Mouse (Mus musculus): ENCODE measurements around the gene 1810046K07Rik. TPM values are rescaled to one million over a fixed set of nuclear protein-coding genes. Genes with fewer than 3 reads are reported as not detected.

Gene 1810046K07Rik
- polyA plus RNA-seq (2014; fragmentation: Nextera tagmentation; extraction: Ambion mirVana) = 0.64 and 1.00 TPM in 2 replicates

- Histone ChIP-seq H3K4me2 (replicated peaks; ENCODE audit: low read depth, low read length) (no peak within 1 kb of the TSS), H3K36me3 (ENCODE audit: control insufficient read depth, insufficient read depth, low read length) (no peaks in the 10 kb centered on the region), H3K27ac (ENCODE audit: low read length) (no peak within 1 kb of the TSS), H3K27me3 (ENCODE audit: control insufficient read depth, insufficient read depth, low read length) (no peaks in the 10 kb centered on the region), H3K4me3 (ENCODE audit: low read depth, low read length) (no peak within 1 kb of the TSS), H3K4me1 (ENCODE audit: control insufficient read depth, insufficient read depth, low read length) (no peaks in the 10 kb centered on the region), H3K9me3 (ENCODE audit: control insufficient read depth, low read depth, low read length) (no peaks in the 10 kb centered on the region), H3K9ac (replicated peaks; ENCODE audit: low read depth, low read length) (no peak within 1 kb of the TSS)
- ATAC-seq (ENCODE audit: insufficient number of reproducible peaks, insufficient read depth, low FRiP score, low read depth) = no peak
- WGBS = 79% methylated on average over 3 of the region's 3 CpGs
Observed at GRCm38 (mm10) chr9:51328731-51329130, at the start of gene 1810046K07Rik. Gene 1810046K07Rik (minus strand): TSS chr9:51328917.

GRCm38 (mm10) chr9:51369560-51369959 is 40.8 kb upstream of the 1810046K07Rik start:
- Histone ChIP-seq H3K9ac (replicated peaks; ENCODE audit: low read depth, low read length) (no peak overlapping the region), H3K9me3 (ENCODE audit: control insufficient read depth, low read depth, low read length) (no peaks in the 10 kb centered on the region), H3K36me3 (ENCODE audit: control insufficient read depth, insufficient read depth, low read length) (no peaks in the 10 kb centered on the region), H3K4me1 (ENCODE audit: control insufficient read depth, insufficient read depth, low read length) (no peaks in the 10 kb centered on the region), H3K27me3 (ENCODE audit: control insufficient read depth, insufficient read depth, low read length) (no peaks in the 10 kb centered on the region), H3K4me2 (replicated peaks; ENCODE audit: low read depth, low read length) (no peak overlapping the region), H3K4me3 (ENCODE audit: low read depth, low read length) (no peak overlapping the region), H3K27ac (ENCODE audit: low read length) (no peak overlapping the region)
- 64% methylated on average over 3 of the region's 3 CpGs for WGBS
- ATAC-seq (ENCODE audit: insufficient number of reproducible peaks, insufficient read depth, low FRiP score, low read depth) = no peak

GRCm38 (mm10) chr9:51367124-51367523 is 38.4 kb upstream of the 1810046K07Rik start:
- Histone ChIP-seq H3K4me2 (replicated peaks; ENCODE audit: low read depth, low read length) (no peak overlapping the region), H3K27ac (ENCODE audit: low read length) (no peak overlapping the region), H3K4me1 (ENCODE audit: control insufficient read depth, insufficient read depth, low read length) (no peaks in the 10 kb centered on the region), H3K36me3 (ENCODE audit: control insufficient read depth, insufficient read depth, low read length) (no peaks in the 10 kb centered on the region), H3K9ac (replicated peaks; ENCODE audit: low read depth, low read length) (no peak overlapping the region), H3K4me3 (ENCODE audit: low read depth, low read length) (no peak overlapping the region), H3K9me3 (ENCODE audit: control insufficient read depth, low read depth, low read length) (no peaks in the 10 kb centered on the region), H3K27me3 (ENCODE audit: control insufficient read depth, insufficient read depth, low read length) (no peaks in the 10 kb centered on the region)
- no peak for ATAC-seq (ENCODE audit: insufficient number of reproducible peaks, insufficient read depth, low FRiP score, low read depth)
- 76% methylated on average over 3 of the region's 3 CpGs for WGBS

- no peak for ATAC-seq (ENCODE audit: insufficient number of reproducible peaks, insufficient read depth, low FRiP score, low read depth)
- no peak overlapping the region for H3K4me3 ChIP-seq (ENCODE audit: low read depth, low read length)
Observed at GRCm38 (mm10) chr9:51364059-51364458, 35.3 kb upstream of the 1810046K07Rik start.

GRCm38 (mm10) chr9:51353511-51353910 is 24.8 kb upstream of the 1810046K07Rik start:
- no peak for ATAC-seq (ENCODE audit: insufficient number of reproducible peaks, insufficient read depth, low FRiP score, low read depth)
- no peak overlapping the region for H3K4me2 ChIP-seq (replicated peaks; ENCODE audit: low read depth, low read length)
- H3K9ac ChIP-seq (replicated peaks; ENCODE audit: low read depth, low read length) = no peak overlapping the region
- no peaks in the 10 kb centered on the region for H3K9me3 ChIP-seq (ENCODE audit: control insufficient read depth, low read depth, low read length)
- no peaks in the 10 kb centered on the region for H3K36me3 ChIP-seq (ENCODE audit: control insufficient read depth, insufficient read depth, low read length)
- no peak overlapping the region for H3K27ac ChIP-seq (ENCODE audit: low read length)
- H3K27me3 ChIP-seq (ENCODE audit: control insufficient read depth, insufficient read depth, low read length) = no peaks in the 10 kb centered on the region
- no peaks in the 10 kb centered on the region for H3K4me1 ChIP-seq (ENCODE audit: control insufficient read depth, insufficient read depth, low read length)
- 80% methylated on average over 3 of the region's 3 CpGs for WGBS
- no peak overlapping the region for H3K4me3 ChIP-seq (ENCODE audit: low read depth, low read length)

More at GRCm38 (mm10) chr9:51364059-51364458, 35.3 kb upstream of the 1810046K07Rik start:
- H3K36me3 ChIP-seq (ENCODE audit: control insufficient read depth, insufficient read depth, low read length) = no peaks in the 10 kb centered on the region
- no peaks in the 10 kb centered on the region for H3K9me3 ChIP-seq (ENCODE audit: control insufficient read depth, low read depth, low read length)
- no peak overlapping the region for H3K4me2 ChIP-seq (replicated peaks; ENCODE audit: low read depth, low read length)
- 79% methylated on average over 4 of the region's 4 CpGs for WGBS
- no peaks in the 10 kb centered on the region for H3K27me3 ChIP-seq (ENCODE audit: control insufficient read depth, insufficient read depth, low read length)
- H3K27ac ChIP-seq (ENCODE audit: low read length) = no peak overlapping the region
- no peak overlapping the region for H3K9ac ChIP-seq (replicated peaks; ENCODE audit: low read depth, low read length)
- no peaks in the 10 kb centered on the region for H3K4me1 ChIP-seq (ENCODE audit: control insufficient read depth, insufficient read depth, low read length)

- no peaks in the 10 kb centered on the region for H3K4me1 ChIP-seq (ENCODE audit: control insufficient read depth, insufficient read depth, low read length)
- H3K36me3 ChIP-seq (ENCODE audit: control insufficient read depth, insufficient read depth, low read length) = no peaks in the 10 kb centered on the region
- WGBS = 72% methylated on average over 3 of the region's 3 CpGs
- H3K4me3 ChIP-seq (ENCODE audit: low read depth, low read length) = no peak overlapping the region
- H3K9ac ChIP-seq (replicated peaks; ENCODE audit: low read depth, low read length) = no peak overlapping the region
- no peak for ATAC-seq (ENCODE audit: insufficient number of reproducible peaks, insufficient read depth, low FRiP score, low read depth)
- H3K27me3 ChIP-seq (ENCODE audit: control insufficient read depth, insufficient read depth, low read length) = no peaks in the 10 kb centered on the region
- no peak overlapping the region for H3K4me2 ChIP-seq (replicated peaks; ENCODE audit: low read depth, low read length)
- no peak overlapping the region for H3K27ac ChIP-seq (ENCODE audit: low read length)
- H3K9me3 ChIP-seq (ENCODE audit: control insufficient read depth, low read depth, low read length) = no peaks in the 10 kb centered on the region
Observed at GRCm38 (mm10) chr9:51352896-51353295, 24.2 kb upstream of the 1810046K07Rik start.

GRCm38 (mm10) chr9:51349422-51349821 is 20.7 kb upstream of the 1810046K07Rik start:
- Histone ChIP-seq H3K4me2 (replicated peaks; ENCODE audit: low read depth, low read length) (no peak overlapping the region), H3K4me1 (ENCODE audit: control insufficient read depth, insufficient read depth, low read length) (no peaks in the 10 kb centered on the region), H3K9me3 (ENCODE audit: control insufficient read depth, low read depth, low read length) (no peaks in the 10 kb centered on the region), H3K27ac (ENCODE audit: low read length) (no peak overlapping the region), H3K27me3 (ENCODE audit: control insufficient read depth, insufficient read depth, low read length) (no peaks in the 10 kb centered on the region), H3K4me3 (ENCODE audit: low read depth, low read length) (no peak overlapping the region), H3K9ac (replicated peaks; ENCODE audit: low read depth, low read length) (no peak overlapping the region), H3K36me3 (ENCODE audit: control insufficient read depth, insufficient read depth, low read length) (no peaks in the 10 kb centered on the region)
- WGBS = 70% methylated on average over 5 of the region's 5 CpGs
- no peak for ATAC-seq (ENCODE audit: insufficient number of reproducible peaks, insufficient read depth, low FRiP score, low read depth)

GRCm38 (mm10) chr9:51345768-51346167 is 17.1 kb upstream of the 1810046K07Rik start:
- Histone ChIP-seq H3K4me1 (ENCODE audit: control insufficient read depth, insufficient read depth, low read length) (no peaks in the 10 kb centered on the region), H3K4me3 (ENCODE audit: low read depth, low read length) (no peak overlapping the region), H3K27me3 (ENCODE audit: control insufficient read depth, insufficient read depth, low read length) (no peaks in the 10 kb centered on the region), H3K27ac (ENCODE audit: low read length) (no peak overlapping the region), H3K36me3 (ENCODE audit: control insufficient read depth, insufficient read depth, low read length) (no peaks in the 10 kb centered on the region), H3K9me3 (ENCODE audit: control insufficient read depth, low read depth, low read length) (no peaks in the 10 kb centered on the region), H3K4me2 (replicated peaks; ENCODE audit: low read depth, low read length) (no peak overlapping the region), H3K9ac (replicated peaks; ENCODE audit: low read depth, low read length) (no peak overlapping the region)
- no peak for ATAC-seq (ENCODE audit: insufficient number of reproducible peaks, insufficient read depth, low FRiP score, low read depth)
- 87% methylated on average over 9 of the region's 9 CpGs for WGBS

GRCm38 (mm10) chr9:51335294-51336010 is 6.7 kb upstream of the 1810046K07Rik start:
- H3K27me3 ChIP-seq (ENCODE audit: control insufficient read depth, insufficient read depth, low read length) = no peaks in the 10 kb centered on the region
- H3K27ac ChIP-seq (ENCODE audit: low read length) = no peak overlapping the region
- no peak overlapping the region for H3K4me3 ChIP-seq (ENCODE audit: low read depth, low read length)
- H3K36me3 ChIP-seq (ENCODE audit: control insufficient read depth, insufficient read depth, low read length) = no peaks in the 10 kb centered on the region
- no peaks in the 10 kb centered on the region for H3K4me1 ChIP-seq (ENCODE audit: control insufficient read depth, insufficient read depth, low read length)
- H3K4me2 ChIP-seq (replicated peaks; ENCODE audit: low read depth, low read length) = peak overlapping the region; percentile 30
- no peaks in the 10 kb centered on the region for H3K9me3 ChIP-seq (ENCODE audit: control insufficient read depth, low read depth, low read length)
- peak; percentile 74; the same call in 1 of the 2 replicates for ATAC-seq (ENCODE audit: insufficient number of reproducible peaks, insufficient read depth, low FRiP score, low read depth)
- 22% methylated on average over 8 of the region's 8 CpGs for WGBS
- H3K9ac ChIP-seq (replicated peaks; ENCODE audit: low read depth, low read length) = no peak overlapping the region

Data from stomach, embryonic 14.5 days (tissue).